In the genomic region with DNA sequence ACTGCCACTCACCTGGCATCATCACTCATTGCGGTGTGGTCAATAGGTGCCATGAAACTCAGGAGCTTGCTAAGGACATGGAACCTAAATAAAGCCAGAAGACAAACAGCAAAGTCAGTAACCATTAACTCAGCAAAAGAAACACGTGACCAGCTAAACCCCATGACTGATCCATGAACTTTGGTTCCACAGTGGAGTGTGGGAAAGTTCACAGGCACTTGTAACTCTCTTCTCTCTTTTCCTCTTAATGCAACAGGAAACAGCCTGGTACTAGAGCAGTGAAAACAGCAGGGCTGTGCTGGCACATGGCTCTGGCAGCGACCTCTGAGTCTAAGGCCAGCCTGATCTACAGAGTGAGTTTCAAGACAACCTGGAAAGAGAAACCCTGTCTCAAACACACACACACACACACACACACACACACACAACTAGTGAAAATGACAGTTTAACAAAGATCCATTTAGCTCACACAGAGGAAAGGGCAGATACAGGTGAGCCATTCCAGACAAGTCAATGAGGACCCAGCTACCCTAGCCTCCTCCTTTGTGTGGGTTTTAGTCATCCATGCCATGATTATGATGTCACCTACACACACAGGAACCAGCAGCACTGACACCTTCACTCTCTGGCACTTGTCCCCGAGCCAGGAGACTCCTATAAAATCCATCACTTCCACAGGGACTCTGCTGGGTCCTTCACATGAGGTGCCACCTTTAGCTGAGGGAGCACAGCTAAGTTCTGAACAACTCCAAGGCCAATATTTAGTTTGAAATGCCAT, we compare ENCODE assay signal across 16 mouse cellular contexts.
DNase-seq lines count a peak whose midpoint lies in the region; ATAC-seq and TF ChIP-seq lines count a peak whose summit lies in the region.
"Had no signal": no experiment of that assay in that cellular context is flagged by ENCODE, and none has a peak within 500 bp of the region (broad histone marks: within the 10 kb centered on the region; RNA-seq: fewer than 3 reads in every experiment).

No protein-coding gene starts in this region.

- H3K36me3 ChIP-seq in intestine, postnatal 0 days (ENCODE audit: control insufficient read depth, insufficient read depth), result peaks cover 18% of the 10 kb centered on the region
- peaks cover 6% of the 10 kb centered on the region for H3K36me3 ChIP-seq in small intestine, adult 2 months (ENCODE audit: control insufficient read depth, insufficient read depth, low read length)
- H3K36me3 ChIP-seq: heart, embryonic 15.5 days had no signal

- H3K4me3 ChIP-seq in intestine, postnatal 0 days (ENCODE audit: low read depth, low read length), result no peak overlapping the region
- no peak overlapping the region for H3K4me3 ChIP-seq in small intestine, adult 2 months (ENCODE audit: low read depth, low read length)
- H3K4me3 ChIP-seq: erythroblast, embryonic 14.5 days; heart, embryonic 15.5 days; hindbrain, embryonic 12.5 days; neural tube, embryonic 13.5 days had no signal

- peak; percentile 9 for DNase-seq in adrenal gland, adult 2 months
- no peak for DNase-seq in adrenal gland, adult 18-20 months (ENCODE audit: low spot score in 2 of 2)
- DNase-seq in kidney, postnatal 25 days, result peak; percentile 63 to 83
- DNase-seq in left cerebral cortex, adult 9 months (ENCODE audit: low spot score in 2 of 2), result no peak
- no peak for DNase-seq in natural killer cell, adult 2 months (ENCODE audit: low spot score in 2 of 2)
- DNase-seq in frontal cortex, postnatal 25 days (ENCODE audit: low spot score in 2 of 2), result no peak
- DNase-seq: cerebellum, adult 9-11 months had no signal

- TF ChIP-seq POLR2A in small intestine, adult 2 months (IDR thresholded peaks at IDR 0.05; ENCODE audit: low read depth, low read length), result no peak

- no peaks in the 10 kb centered on the region for H3K9me3 ChIP-seq in intestine, postnatal 0 days (ENCODE audit: control insufficient read depth)
- H3K9me3 ChIP-seq: heart, embryonic 15.5 days; hindbrain, embryonic 12.5 days; neural tube, embryonic 13.5 days had no signal

- no peaks in the 10 kb centered on the region for H3K4me1 ChIP-seq in intestine, postnatal 0 days (replicated peaks; ENCODE audit: control insufficient read depth, insufficient read depth, low read length)
- peaks cover 7% of the 10 kb centered on the region for H3K4me1 ChIP-seq in small intestine, adult 2 months (ENCODE audit: control insufficient read depth, insufficient read depth, insufficient read length, low read length)
- H3K4me1 ChIP-seq: heart, embryonic 15.5 days; hindbrain, embryonic 12.5 days; neural tube, embryonic 13.5 days had no signal

- ATAC-seq in intestine, postnatal 0 days, result peak; percentile 97
- ATAC-seq: activated CD4-positive, CD25-positive, alpha-beta regulatory T cell, adult 4 months; midbrain, embryonic 16.5 days had no signal

- H3K27ac ChIP-seq in intestine, postnatal 0 days (ENCODE audit: low read depth, low read length), result peak overlapping the region; percentile 74
- H3K27ac ChIP-seq in small intestine, adult 2 months (ENCODE audit: insufficient read depth, low read depth, low read length), result peak overlapping the region; percentile 85
- H3K27ac ChIP-seq: heart, embryonic 15.5 days; hindbrain, embryonic 12.5 days; neural tube, embryonic 13.5 days had no signal

- H3K9ac ChIP-seq in intestine, postnatal 0 days (ENCODE audit: low read depth, low read length), result no peak overlapping the region
- H3K9ac ChIP-seq: heart, embryonic 15.5 days; hindbrain, embryonic 12.5 days; neural tube, embryonic 13.5 days had no signal

- TF ChIP-seq CTCF in intestine, postnatal 0 days (IDR thresholded peaks at IDR 0.05; ENCODE audit: low read depth), result no peak
- no peak for TF ChIP-seq CTCF in small intestine, adult 2 months (IDR thresholded peaks at IDR 0.05; ENCODE audit: extremely low read depth, insufficient read length, insufficient replicate concordance, low read depth, low read length)

- H3K27me3 ChIP-seq in intestine, postnatal 0 days (replicated peaks; ENCODE audit: control insufficient read depth, insufficient read depth, low read length), result no peaks in the 10 kb centered on the region
- no peaks in the 10 kb centered on the region for H3K27me3 ChIP-seq in small intestine, adult 2 months (ENCODE audit: control insufficient read depth, insufficient read depth, low read length)
- H3K27me3 ChIP-seq: CH12.LX; heart, embryonic 15.5 days; hindbrain, embryonic 12.5 days; neural tube, embryonic 13.5 days had no signal

- H3K4me2 ChIP-seq in intestine, postnatal 0 days (replicated peaks; ENCODE audit: low read depth), result peak overlapping the region; percentile 35; the same call in 1 of the 2 replicates
- H3K4me2 ChIP-seq: heart, embryonic 15.5 days; hindbrain, embryonic 12.5 days; neural tube, embryonic 13.5 days had no signal

- 45% methylated on average over 4 of the region's 4 CpGs for WGBS in intestine, postnatal 0 days
- 28% methylated on average over 4 of the region's 4 CpGs for WGBS in small intestine, adult 2 months

Comparison
In these comparisons a context has a peak if more than half of its experiments do, and no peak if none do; other contexts are left out.
1. DNase-seq: peak in adrenal gland, adult 2 months (single experiment) and kidney, postnatal 25 days (2 of 2); none in adrenal gland, adult 18-20 months (0 of 2), left cerebral cortex, adult 9 months (0 of 2), natural killer cell, adult 2 months (0 of 2) and frontal cortex, postnatal 25 days (0 of 2).